In the genomic region with DNA sequence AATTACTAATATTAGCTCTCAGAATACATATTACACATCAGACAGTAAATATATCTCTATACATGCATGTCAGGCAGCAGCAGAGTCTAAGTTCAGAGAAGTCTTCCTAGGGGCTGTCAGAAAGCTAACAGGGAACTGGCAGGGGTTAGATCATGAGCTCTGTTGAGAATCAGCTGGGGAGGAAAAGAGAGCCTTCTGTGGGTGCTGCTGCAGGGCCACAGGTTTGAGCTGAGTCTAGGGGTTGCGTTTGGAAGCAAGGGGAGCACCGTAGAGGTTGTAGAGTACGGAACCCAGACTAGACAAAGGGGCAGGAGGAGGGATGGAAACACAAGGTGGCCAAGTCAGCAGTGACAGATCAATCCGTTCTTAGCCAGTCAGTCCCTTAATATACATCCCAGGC, we compare ENCODE assay signal across 18 mouse cellular contexts.
"Had no signal": no experiment of that assay in that cellular context is flagged by ENCODE, and none has a peak within 500 bp of the region (broad histone marks: within the 10 kb centered on the region; RNA-seq: fewer than 3 reads in every experiment).

No protein-coding gene starts in this region.

- H3K27me3 ChIP-seq: neural tube, embryonic 12.5 days had no signal

- H3K36me3 ChIP-seq: midbrain, embryonic 12.5 days; neural tube, embryonic 12.5 days had no signal

- DNase-seq: lung, adult 18-20 months; lung, embryonic 14.5 days; lung, postnatal 10 days; lung, postnatal 4 days; midbrain, embryonic 14.5 days; retina, postnatal 1 day; right cerebral cortex, adult 18-20 months; right cerebral cortex, postnatal 25 days; right cerebral cortex, postnatal 4 days; spleen, adult 18-20 months; thymus, adult 18-20 months; thymus, postnatal 14 days; thymus, postnatal 36 days had no signal

- ATAC-seq: midbrain, embryonic 16.5 days had no signal

- H3K4me3 ChIP-seq: midbrain, embryonic 12.5 days; myocyte; neural tube, embryonic 12.5 days had no signal

- H3K9me3 ChIP-seq: midbrain, embryonic 12.5 days; neural tube, embryonic 12.5 days had no signal

- H3K4me2 ChIP-seq: lung, embryonic 14.5 days; midbrain, embryonic 12.5 days; neural tube, embryonic 12.5 days had no signal

- H3K9ac ChIP-seq: liver, embryonic 14.5 days; lung, embryonic 14.5 days; midbrain, embryonic 12.5 days; neural tube, embryonic 12.5 days had no signal

- H3K27ac ChIP-seq: liver, embryonic 14.5 days; midbrain, embryonic 12.5 days; neural tube, embryonic 12.5 days had no signal
